Mouse (Mus musculus) liver, postnatal 0 days (tissue): Measurements from ENCODE around the gene Kirrel2. TPM values are rescaled to one million over a fixed set of nuclear protein-coding genes. Genes with fewer than 3 reads are reported as not detected.

Experiments
- ATAC-seq: fragments of 200-750 bp; cut with Nextera tagmentation; 2 replicates; pipeline ENCODE4 v1.8.0; 2017; ENCODE audit warnings: mild to moderate bottlenecking, moderate library complexity
- DNase-seq: peaks from one replicate; pipeline ENCODE4 v3.0.0-alpha.2; 2016
- H3K27ac ChIP-seq: fragments of 300-500 bp; sonication (generic); 2 replicates; pipeline ENCODE4 v1.5.1; 2014; ENCODE audit warnings: antibody characterized with exemption, moderate library complexity, mild to moderate bottlenecking, low read depth
- H3K27me3 ChIP-seq: fragments of 300-500 bp; sonication (generic); 2 replicates; pipeline ENCODE4 v1.6.1; 2014; ENCODE audit warnings: low read length, control low read depth, mixed read lengths; ENCODE audit not compliant: insufficient read depth
- H3K36me3 ChIP-seq: fragments of 300-500 bp; sonication (generic); replicated peaks from 2 replicates; pipeline ENCODE4 v1.6.1; 2014; ENCODE audit warnings: mild to moderate bottlenecking, control low read depth, low read length, moderate library complexity, mixed read lengths; ENCODE audit not compliant: insufficient read depth
- H3K4me1 ChIP-seq: fragments of 300-500 bp; sonication (generic); 2 replicates; pipeline ENCODE4 v1.6.1; 2014; ENCODE audit warnings: antibody characterized with exemption, mild to moderate bottlenecking, control low read depth; ENCODE audit not compliant: insufficient read depth
- H3K4me2 ChIP-seq: fragments of 300-500 bp; sonication (generic); 2 replicates; pipeline ENCODE4 v1.6.1; 2014; ENCODE audit warnings: low read depth, mild to moderate bottlenecking, low read length, moderate library complexity, mixed read lengths
- H3K4me3 ChIP-seq: fragments of 300-500 bp; sonication (generic); 2 replicates; pipeline ENCODE4 v1.5.1; 2014; ENCODE audit warnings: low read depth, low read length
- H3K9ac ChIP-seq: fragments of 300-500 bp; sonication (generic); replicated peaks from 2 replicates; pipeline ENCODE4 v1.6.1; 2014; ENCODE audit warnings: mild to moderate bottlenecking, moderate library complexity
- H3K9me3 ChIP-seq: fragments of 300-500 bp; sonication (generic); 2 replicates; pipeline ENCODE4 v1.6.1; 2016; ENCODE audit warnings: mild to moderate bottlenecking, control low read depth, low read length, mixed read lengths
- CTCF ChIP-seq: sonication (generic); IDR thresholded peaks from 2 replicates; pipeline ENCODE4 v1.5.1; 2016; ENCODE audit warnings: antibody characterized with exemption, low read depth
- EP300 ChIP-seq: IDR thresholded peaks from 2 replicates; pipeline ENCODE4 v1.6.1; 2016; ENCODE audit warnings: antibody characterized with exemption, low read depth, mild to moderate bottlenecking
- WGBS: fragments of 180-500 bp; shearing (Covaris S2); extraction: QIAGEN DNeasy Blood & Tissue Kit; methylation state at CpG from one replicate; pipeline ENCODE4 v1.1.7; 2014; ENCODE audit not compliant: insufficient replicate concordance; 5-methylcytosine and 5-hydroxymethylcytosine counted together
- polyA plus RNA-seq: library from polyadenylated mRNA; unstranded; fragments of >200 nt; fragmentation: Nextera tagmentation; extraction: Ambion mirVana; gene quantifications from 2 replicates; pipeline ENCODE4 v1.2.1, GENCODE M21; 2015

Kirrel2 gene
- polyA plus RNA-seq, 1 experiment from 2014 or later: 0.05 TPM

- no peak overlapping the region for H3K9ac ChIP-seq
- H3K9me3 ChIP-seq: no peaks in the 10 kb centered on the region
- no peak overlapping the region for H3K4me2 ChIP-seq
- TF ChIP-seq EP300: no peak
- no peak for TF ChIP-seq CTCF
- no peaks in the 10 kb centered on the region for H3K4me1 ChIP-seq
- no peaks in the 10 kb centered on the region for H3K36me3 ChIP-seq
- ATAC-seq (no peak), DNase-seq (no peak)
- no peak overlapping the region for H3K27ac ChIP-seq
- no peak overlapping the region for H3K4me3 ChIP-seq
- peaks cover 43% of the 10 kb centered on the region for H3K27me3 ChIP-seq
- 18% methylated on average over 6 of the region's 6 CpGs for WGBS
These were observed 7.4 kb upstream of the Kirrel2 start for GRCm38 (mm10) chr7:30464816-30465300.

- Histone ChIP-seq H3K4me3 (no peak overlapping the region), H3K36me3 (no peaks in the 10 kb centered on the region), H3K9ac (no peak overlapping the region), H3K27ac (no peak overlapping the region), H3K27me3 (peaks cover 51% of the 10 kb centered on the region), H3K4me2 (no peak overlapping the region), H3K9me3 (no peaks in the 10 kb centered on the region), H3K4me1 (no peaks in the 10 kb centered on the region)
- no peak for DNase-seq
- no peak for ATAC-seq
- TF ChIP-seq CTCF: no peak
- WGBS: 26% methylated on average over 4 of the region's 4 CpGs
These were observed 6.5 kb upstream of the Kirrel2 start for GRCm38 (mm10) chr7:30463996-30464395.

- Histone ChIP-seq H3K36me3 (no peaks in the 10 kb centered on the region), H3K27me3 (peaks cover 54% of the 10 kb centered on the region), H3K4me3 (no peak overlapping the region), H3K9me3 (no peaks in the 10 kb centered on the region), H3K4me1 (no peaks in the 10 kb centered on the region), H3K27ac (no peak overlapping the region), H3K4me2 (no peak overlapping the region), H3K9ac (no peak overlapping the region)
- ATAC-seq (no peak), DNase-seq (no peak)
- TF ChIP-seq CTCF: no peak
- TF ChIP-seq EP300: no peak
- whole genome bisulfite sequencing: 33% methylated on average over 7 of the region's 7 CpGs
These were observed 6.1 kb upstream of the Kirrel2 start for GRCm38 (mm10) chr7:30463568-30463967.

GRCm38 (mm10) chr7:30459484-30459883, 2.0 kb upstream of the Kirrel2 start:
- H3K9ac ChIP-seq: no peak overlapping the region
- no peaks in the 10 kb centered on the region for H3K4me1 ChIP-seq
- WGBS: 46% methylated on average over 6 of the region's 6 CpGs
- TF ChIP-seq EP300 (no peak), CTCF (no peak)
- peaks cover 62% of the 10 kb centered on the region for H3K27me3 ChIP-seq
- no peak overlapping the region for H3K4me2 ChIP-seq
- no peak overlapping the region for H3K27ac ChIP-seq
- no peak overlapping the region for H3K4me3 ChIP-seq
- H3K36me3 ChIP-seq: no peaks in the 10 kb centered on the region
- no peaks in the 10 kb centered on the region for H3K9me3 ChIP-seq
- DNase-seq (no peak), ATAC-seq (no peak)

DNA sequence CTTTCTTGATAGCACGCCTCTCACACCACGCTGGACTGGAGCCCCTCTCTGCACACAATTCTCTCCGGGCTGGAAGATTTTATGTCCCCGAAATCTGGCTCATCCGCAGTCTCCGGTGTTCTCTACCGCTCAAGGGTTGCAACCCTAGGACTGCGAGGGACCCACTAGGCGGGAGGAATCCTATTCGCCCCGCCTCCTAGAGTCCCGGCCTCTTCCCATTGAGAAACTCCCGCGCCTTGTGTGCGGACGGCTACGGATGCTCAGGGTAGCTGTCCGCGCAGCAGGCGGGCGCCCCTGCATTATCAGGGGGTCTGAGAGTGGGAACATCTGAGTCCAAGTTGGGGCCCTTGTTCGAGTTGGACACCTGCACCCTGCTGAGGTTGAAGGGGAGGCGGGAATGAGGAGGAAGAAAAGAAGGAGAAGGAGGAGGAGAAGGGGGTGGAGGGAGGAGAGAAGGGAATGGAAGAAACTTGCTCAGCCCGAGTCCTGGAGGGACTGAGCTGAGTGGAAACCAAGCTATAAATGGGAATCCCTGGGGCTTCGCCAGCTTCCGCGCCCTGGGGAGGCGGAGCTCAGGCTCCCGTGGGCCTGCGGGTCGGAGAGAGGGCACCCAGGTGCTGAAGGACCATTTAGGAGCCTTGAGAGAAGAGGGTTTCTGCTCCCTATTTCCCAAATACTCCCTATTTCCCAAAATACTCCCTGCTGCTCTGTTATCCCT, 420 bp downstream of the Kirrel2 start:
- H3K27ac ChIP-seq: no peak overlapping the region
- no peak overlapping the region for H3K4me2 ChIP-seq
- DNase-seq: no peak
- H3K9me3 ChIP-seq: no peaks in the 10 kb centered on the region
- ATAC-seq: no peak
- peaks cover 80% of the 10 kb centered on the region for H3K27me3 ChIP-seq
- no peaks in the 10 kb centered on the region for H3K36me3 ChIP-seq
- peaks cover 12% of the 10 kb centered on the region for H3K4me1 ChIP-seq
- no peak overlapping the region for H3K4me3 ChIP-seq
- WGBS: 5% methylated on average over 31 of the region's 31 CpGs
- TF ChIP-seq EP300: no peak
- TF ChIP-seq CTCF: no peak
- H3K9ac ChIP-seq: no peak overlapping the region

DNA sequence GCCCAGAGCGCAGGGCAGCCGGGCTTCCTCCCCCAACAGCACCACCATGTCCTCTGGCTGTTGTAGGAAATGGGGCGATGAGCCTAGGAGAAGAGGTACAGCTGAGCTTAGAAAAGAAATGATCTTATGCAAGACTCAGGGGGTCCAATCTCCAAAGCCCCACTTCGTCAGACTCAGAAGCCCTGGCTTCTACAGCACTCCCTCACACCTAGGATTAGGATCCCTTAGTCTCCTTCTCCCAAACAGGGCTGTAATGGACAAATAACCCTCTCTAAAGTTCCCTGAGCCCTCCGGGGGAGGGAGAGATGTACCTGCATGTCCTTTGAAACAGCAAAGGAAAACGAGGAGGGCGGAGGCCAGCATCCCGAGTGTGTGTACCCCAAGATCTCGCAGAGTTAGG, 1.0 kb downstream of the Kirrel2 start:
- Histone ChIP-seq H3K4me3 (no peak overlapping the region), H3K9me3 (no peaks in the 10 kb centered on the region), H3K9ac (no peak overlapping the region), H3K36me3 (no peaks in the 10 kb centered on the region), H3K4me1 (peaks cover 12% of the 10 kb centered on the region), H3K4me2 (no peak overlapping the region), H3K27me3 (peaks cover 80% of the 10 kb centered on the region), H3K27ac (no peak overlapping the region)
- ATAC-seq (no peak), DNase-seq (no peak)
- 4% methylated on average over 9 of the region's 9 CpGs for WGBS
- TF ChIP-seq EP300 (no peak), CTCF (no peak)

DNA sequence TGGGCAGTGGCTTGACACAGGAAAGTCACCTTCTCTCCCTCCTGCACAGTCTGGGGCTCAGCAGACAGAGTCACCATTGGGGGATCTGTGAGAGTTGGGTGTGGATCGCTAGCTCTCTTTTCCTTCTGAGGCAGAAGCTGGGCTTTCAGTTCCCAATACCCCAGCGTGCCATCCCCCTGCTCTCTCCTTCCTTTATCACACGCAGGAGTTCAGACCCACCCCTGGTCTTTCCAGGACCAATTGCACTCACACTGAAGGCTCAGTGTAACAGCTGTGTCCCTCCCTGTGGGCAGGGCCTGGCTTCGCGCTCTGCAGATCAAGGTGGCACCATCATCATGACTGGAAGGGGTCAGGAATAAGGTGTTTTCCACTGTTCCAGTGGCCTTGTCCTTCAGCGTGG, 3.2 kb downstream of the Kirrel2 start:
- 14% methylated on average over 6 of the region's 6 CpGs for WGBS
- H3K4me3 ChIP-seq: no peak overlapping the region
- no peak for TF ChIP-seq EP300
- no peak for TF ChIP-seq CTCF
- peak overlapping the region; percentile 36; the same call in 1 of the 2 replicates for H3K4me2 ChIP-seq
- no peaks in the 10 kb centered on the region for H3K9me3 ChIP-seq
- peaks cover 12% of the 10 kb centered on the region for H3K4me1 ChIP-seq
- no peak overlapping the region for H3K9ac ChIP-seq
- ATAC-seq: no peak
- DNase-seq: no peak
- no peaks in the 10 kb centered on the region for H3K36me3 ChIP-seq
- peaks cover 63% of the 10 kb centered on the region for H3K27me3 ChIP-seq
- no peak overlapping the region for H3K27ac ChIP-seq
